Mouse (Mus musculus) E14TG2a.4 (cell line): Measurements from ENCODE around the gene Helz2.

Source experiments
- CTCF ChIP-seq: conservative IDR thresholded peaks from 2 replicates; pipeline ENCODE4 v1.5.1; 2014; ENCODE audit warnings: low read length
- NANOG ChIP-seq: IDR thresholded peaks from 2 replicates; pipeline ENCODE4 v1.6.1; 2014; ENCODE audit warnings: borderline replicate concordance, low read length, mixed read lengths
- POU5F1 ChIP-seq: IDR thresholded peaks from 2 replicates; pipeline ENCODE4 v1.6.1; 2014; ENCODE audit warnings: low read length, borderline replicate concordance

DNA sequence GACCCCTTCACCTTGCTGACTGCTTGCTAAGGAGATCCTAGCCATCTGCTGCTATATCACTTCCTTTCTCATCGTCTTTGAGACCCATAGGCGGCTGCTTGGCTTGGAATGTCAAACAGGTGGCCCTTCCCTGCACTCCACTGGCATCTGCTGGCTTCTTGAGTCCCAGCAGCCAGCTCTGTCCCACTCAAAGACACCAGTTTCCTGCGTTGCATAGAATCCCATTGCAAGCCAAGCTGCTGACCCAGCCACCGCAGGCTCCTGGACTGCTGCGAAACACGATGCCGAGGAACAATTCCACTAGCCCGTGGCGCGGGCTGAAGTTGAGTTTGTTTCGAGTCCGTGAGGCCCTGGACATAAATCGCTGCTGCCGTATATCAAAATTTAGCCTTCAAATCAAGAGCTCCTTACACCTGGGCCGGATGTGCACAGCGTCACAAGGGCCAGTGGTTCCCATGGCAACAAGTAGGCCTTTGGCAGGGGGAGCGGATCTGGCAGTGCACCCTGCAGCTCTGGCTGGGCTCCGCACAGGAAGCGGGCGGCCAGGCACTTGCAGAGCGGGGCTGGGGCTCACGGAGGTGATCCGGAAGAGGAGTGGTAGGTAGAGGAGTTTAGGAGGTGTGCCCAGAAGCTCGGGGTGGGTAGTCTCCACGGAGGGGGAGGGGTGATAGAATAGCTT, 22.1 kb downstream of the Helz2 start, which contains the start of gene Fndc11:
- TF ChIP-seq CTCF = no peak
- TF ChIP-seq NANOG = no peak
- no peak for TF ChIP-seq POU5F1
